Mouse (Mus musculus): Measurements from ENCODE around the gene Ocel1. TPM values are rescaled to one million over a fixed set of nuclear protein-coding genes. Genes with fewer than 3 reads are reported as not detected.

The Ocel1 gene
- total and polyA plus RNA-seq, 3 experiments: 8.0 to 15.2 (median 12.4) TPM

- no peaks in the 10 kb centered on the region for H3K79me2 ChIP-seq (replicated peaks; ENCODE audit: control insufficient read depth, insufficient read depth, low read length)
- H3K4me3 ChIP-seq: no peak overlapping the region
- H3K4me1 ChIP-seq (ENCODE audit: control insufficient read depth, insufficient read depth, low read length): peaks cover 5% of the 10 kb centered on the region
- TF ChIP-seq EP300 (IDR thresholded peaks at IDR 0.05; ENCODE audit: insufficient read depth, low read depth, low read length): no peak
- no peak for TF ChIP-seq CTCF (IDR thresholded peaks at IDR 0.05)
- TF ChIP-seq POLR2A (IDR thresholded peaks at IDR 0.05; ENCODE audit: insufficient read depth, low read depth, low read length): no peak
- WGBS: 89% methylated on average over 14 of the region's 14 CpGs
- H3K36me3 ChIP-seq (ENCODE audit: control insufficient read depth, insufficient read depth, low read length): no peaks in the 10 kb centered on the region
- no peak overlapping the region for H3K27ac ChIP-seq
- H3K9ac ChIP-seq (ENCODE audit: low read depth, low read length): no peak overlapping the region
- H3K27me3 ChIP-seq (ENCODE audit: control insufficient read depth, insufficient read depth, low read length): no peaks in the 10 kb centered on the region
- intact Hi-C loops (cut with DNase I): loop anchor here (2.0 kb wide), 1 partner anchor 67 kb away; no protein-coding TSS in a partner anchor
- peak in 1 of 2 experiments; percentile 17 for DNase-seq
These were observed 36.3 kb downstream of the Ocel1 start for GRCm38 (mm10) chr8:71407441-71407840.

- Histone ChIP-seq H3K9ac (ENCODE audit: low read depth, low read length) (no peak overlapping the region), H3K79me2 (replicated peaks; ENCODE audit: control insufficient read depth, insufficient read depth, low read length) (no peaks in the 10 kb centered on the region), H3K36me3 (ENCODE audit: control insufficient read depth, insufficient read depth, low read length) (no peaks in the 10 kb centered on the region), H3K4me1 (ENCODE audit: control insufficient read depth, insufficient read depth, low read length) (peaks cover 5% of the 10 kb centered on the region), H3K27me3 (ENCODE audit: control insufficient read depth, insufficient read depth, low read length) (no peaks in the 10 kb centered on the region), H3K27ac (no peak overlapping the region), H3K4me3 (no peak overlapping the region)
- no peak for DNase-seq
- intact Hi-C loops (cut with DNase I): no loop called here
- 92% methylated on average over 4 of the region's 4 CpGs for WGBS
- no peak for TF ChIP-seq POLR2A (IDR thresholded peaks at IDR 0.05; ENCODE audit: insufficient read depth, low read depth, low read length)
- no peak for TF ChIP-seq CTCF (IDR thresholded peaks at IDR 0.05)
- TF ChIP-seq EP300 (IDR thresholded peaks at IDR 0.05; ENCODE audit: insufficient read depth, low read depth, low read length): no peak
These were observed 37.1 kb downstream of the Ocel1 start for GRCm38 (mm10) chr8:71408231-71408630.

GRCm38 (mm10) chr8:71411535-71412273, 40.6 kb downstream of the Ocel1 start:
- 46% methylated on average over 11 of the region's 11 CpGs for WGBS
- Histone ChIP-seq H3K36me3 (ENCODE audit: control insufficient read depth, insufficient read depth, low read length) (no peaks in the 10 kb centered on the region), H3K9ac (ENCODE audit: low read depth, low read length) (no peak overlapping the region), H3K4me1 (ENCODE audit: control insufficient read depth, insufficient read depth, low read length) (no peaks in the 10 kb centered on the region), H3K79me2 (replicated peaks; ENCODE audit: control insufficient read depth, insufficient read depth, low read length) (no peaks in the 10 kb centered on the region), H3K4me3 (no peak overlapping the region), H3K27me3 (ENCODE audit: control insufficient read depth, insufficient read depth, low read length) (no peaks in the 10 kb centered on the region), H3K27ac (no peak overlapping the region)
- intact Hi-C loops (cut with DNase I): loop anchor here (5.0 kb wide), 1 partner anchor 1116 kb away; no protein-coding TSS in a partner anchor
- DNase-seq: peak in 1 of 2 experiments; percentile 12
- no peak for TF ChIP-seq EP300 (IDR thresholded peaks at IDR 0.05; ENCODE audit: insufficient read depth, low read depth, low read length)
- no peak for TF ChIP-seq POLR2A (IDR thresholded peaks at IDR 0.05; ENCODE audit: insufficient read depth, low read depth, low read length)
- TF ChIP-seq CTCF (IDR thresholded peaks at IDR 0.05): no peak

- Histone ChIP-seq H3K4me1 (ENCODE audit: control insufficient read depth, insufficient read depth, low read length) (no peaks in the 10 kb centered on the region), H3K9ac (ENCODE audit: low read depth, low read length) (no peak overlapping the region), H3K36me3 (ENCODE audit: control insufficient read depth, insufficient read depth, low read length) (no peaks in the 10 kb centered on the region), H3K79me2 (replicated peaks; ENCODE audit: control insufficient read depth, insufficient read depth, low read length) (no peaks in the 10 kb centered on the region), H3K27ac (no peak overlapping the region), H3K4me3 (no peak overlapping the region), H3K27me3 (ENCODE audit: control insufficient read depth, insufficient read depth, low read length) (no peaks in the 10 kb centered on the region)
- TF ChIP-seq EP300 (IDR thresholded peaks at IDR 0.05; ENCODE audit: insufficient read depth, low read depth, low read length) (no peak), CTCF (IDR thresholded peaks at IDR 0.05) (no peak), POLR2A (IDR thresholded peaks at IDR 0.05; ENCODE audit: insufficient read depth, low read depth, low read length) (no peak)
- no peak for DNase-seq
- intact Hi-C loops (cut with DNase I): no loop called here
These were observed 51.0 kb downstream of the Ocel1 start for GRCm38 (mm10) chr8:71422121-71422520.

Other genes starting within 250 kb of the Ocel1 start
- gene Myo9b, start 98.6 kb upstream of the Ocel1 start, total RNA-seq (2021): 10 to 100 TPM; 20.1 to 22.8 TPM
- 15.0 and 15.9 TPM in 2 replicates for gene Myo9b, start 98.6 kb upstream of the Ocel1 start, polyA plus RNA-seq (2012; rRNA removed)
- 10 to 100 TPM; 24.2 to 29.0 TPM for gene Haus8, start 98.4 kb upstream of the Ocel1 start, total RNA-seq (2021)
- 11.9 and 12.1 TPM in 2 replicates for gene Haus8, start 98.4 kb upstream of the Ocel1 start, polyA plus RNA-seq (2012; rRNA removed)
- gene Use1, start 4.5 kb upstream of the Ocel1 start, total RNA-seq (2021): 100 to 1,000 TPM; 140 to 169 TPM
- gene Use1, start 4.5 kb upstream of the Ocel1 start, polyA plus RNA-seq (2012; rRNA removed): 112 and 120 TPM in 2 replicates
- gene Nr2f6, start 10.7 kb downstream of the Ocel1 start, total RNA-seq (2021): 10 to 100 TPM; 47.6 to 56.7 TPM
- gene Nr2f6, start 10.7 kb downstream of the Ocel1 start, polyA plus RNA-seq (2012; rRNA removed): 53.9 and 63.2 TPM in 2 replicates
- gene Ushbp1, start 24.5 kb downstream of the Ocel1 start, total RNA-seq (2021): 10 to 100 TPM; 22.9 to 23.9 TPM
- 71.7 and 72.2 TPM in 2 replicates for gene Ushbp1, start 24.5 kb downstream of the Ocel1 start, polyA plus RNA-seq (2012; rRNA removed)
- 10 to 100 TPM; 62.8 to 70.2 TPM for gene Babam1, start 25.6 kb downstream of the Ocel1 start, total RNA-seq (2021)
- 88.7 and 91.3 TPM in 2 replicates for gene Babam1, start 25.6 kb downstream of the Ocel1 start, polyA plus RNA-seq (2012; rRNA removed)
- gene Ankle1, start 34.7 kb downstream of the Ocel1 start, total RNA-seq (2021): not detected
- 0.15 and 0.31 TPM in 2 replicates for gene Ankle1, start 34.7 kb downstream of the Ocel1 start, polyA plus RNA-seq (2012; rRNA removed)
- gene Abhd8, start 92.4 kb downstream of the Ocel1 start, total RNA-seq (2021): 10 to 100 TPM; 25.8 to 26.5 TPM
- gene Abhd8, start 92.4 kb downstream of the Ocel1 start, polyA plus RNA-seq (2012; rRNA removed): 30.4 and 38.3 TPM in 2 replicates
- 100 to 1,000 TPM; 120 to 128 TPM for gene Mrpl34, start 93.7 kb downstream of the Ocel1 start, total RNA-seq (2021)
- gene Mrpl34, start 93.7 kb downstream of the Ocel1 start, polyA plus RNA-seq (2012; rRNA removed): 81.7 and 153 TPM in 2 replicates
- gene Dda1, start 97.9 kb downstream of the Ocel1 start, total RNA-seq (2021): 10 to 100 TPM; 30.4 to 31.8 TPM
- gene Dda1, start 97.9 kb downstream of the Ocel1 start, polyA plus RNA-seq (2012; rRNA removed): 51.8 and 51.9 TPM in 2 replicates
- gene Ano8, start 114.7 kb downstream of the Ocel1 start, total RNA-seq (2021): 10 to 100 TPM; 15.6 to 16.3 TPM
- gene Ano8, start 114.7 kb downstream of the Ocel1 start, polyA plus RNA-seq (2012; rRNA removed): 15.3 and 18.4 TPM in 2 replicates
- 10 to 100 TPM; 16.6 to 20.5 TPM for gene Gtpbp3, start 116.8 kb downstream of the Ocel1 start, total RNA-seq (2021)
- 18.4 and 19.8 TPM in 2 replicates for gene Gtpbp3, start 116.8 kb downstream of the Ocel1 start, polyA plus RNA-seq (2012; rRNA removed)
- 10 to 100 TPM; 22.1 to 28.3 TPM for gene Plvap, start 140.5 kb downstream of the Ocel1 start, total RNA-seq (2021)
- gene Plvap, start 140.5 kb downstream of the Ocel1 start, polyA plus RNA-seq (2012; rRNA removed): 37.2 and 42.9 TPM in 2 replicates
- not detected for gene Ccdc194, start 154.4 kb downstream of the Ocel1 start, total RNA-seq (2021)
- gene Ccdc194, start 154.4 kb downstream of the Ocel1 start, polyA plus RNA-seq (2012; rRNA removed): 0.10 and 0.23 TPM in 2 replicates
- gene Bst2, start 166.2 kb downstream of the Ocel1 start, total RNA-seq (2021): 10 to 100 TPM; 17.4 to 18.1 TPM
- gene Bst2, start 166.2 kb downstream of the Ocel1 start, polyA plus RNA-seq (2012; rRNA removed): 69.8 and 85.9 TPM in 2 replicates
- gene Mvb12a, start 171.6 kb downstream of the Ocel1 start, total RNA-seq (2021): 10 to 100 TPM; 27.0 to 29.7 TPM
- gene Mvb12a, start 171.6 kb downstream of the Ocel1 start, polyA plus RNA-seq (2012; rRNA removed): 51.6 and 53.7 TPM in 2 replicates
- under 1 TPM in 1 of 2 experiments, not detected in 1; 0.16 TPM for gene Tmem221, start 187.6 kb downstream of the Ocel1 start, total RNA-seq (2021)
- gene Tmem221, start 187.6 kb downstream of the Ocel1 start, polyA plus RNA-seq (2012; rRNA removed): 0.29 and 0.51 TPM in 2 replicates
- gene Nxnl1, start 195.3 kb downstream of the Ocel1 start, total RNA-seq (2021): under 1 TPM; 0.14 to 0.18 TPM
- 0.12 TPM in 1 of 2 replicates, not detected in the other for gene Nxnl1, start 195.3 kb downstream of the Ocel1 start, polyA plus RNA-seq (2012; rRNA removed)
- 100 to 1,000 TPM; 159 to 191 TPM for gene Slc27a1, start 197.6 kb downstream of the Ocel1 start, total RNA-seq (2021)
- gene Slc27a1, start 197.6 kb downstream of the Ocel1 start, polyA plus RNA-seq (2012; rRNA removed): 227 and 281 TPM in 2 replicates
- gene Pgls, start 220.9 kb downstream of the Ocel1 start, total RNA-seq (2021): 10 to 100 TPM; 58.6 to 66.3 TPM
- gene Pgls, start 220.9 kb downstream of the Ocel1 start, polyA plus RNA-seq (2012; rRNA removed): 53.2 and 80.4 TPM in 2 replicates
- under 1 TPM; 0.78 to 0.82 TPM for gene Fam129c, start 226.3 kb downstream of the Ocel1 start, total RNA-seq (2021)
- 1.7 and 2.4 TPM in 2 replicates for gene Fam129c, start 226.3 kb downstream of the Ocel1 start, polyA plus RNA-seq (2012; rRNA removed)
- 10 to 100 TPM; 39.3 to 39.6 TPM for gene Colgalt1, start 239.7 kb downstream of the Ocel1 start, total RNA-seq (2021)
- gene Colgalt1, start 239.7 kb downstream of the Ocel1 start, polyA plus RNA-seq (2012; rRNA removed): 55.8 and 76.6 TPM in 2 replicates

Data from heart, adult 2 months (tissue).